Mouse (Mus musculus) cortical plate, adult 2 months (tissue): Measurements from ENCODE around the gene Prdx4.

Experiments
- CTCF ChIP-seq: fragments of 200-500 bp; IDR thresholded peaks from 2 replicates; pipeline ENCODE4 v1.5.1; 2011; ENCODE audit warnings: mild to moderate bottlenecking, control low read depth, low read length; ENCODE audit not compliant: insufficient read depth; ENCODE audit errors: extremely low read depth
- POLR2A ChIP-seq: fragments of 200-500 bp; IDR thresholded peaks from 2 replicates; pipeline ENCODE4 v1.6.1; 2011; ENCODE audit warnings: mild to moderate bottlenecking, low read length, control low read depth; ENCODE audit not compliant: insufficient read depth; ENCODE audit errors: extremely low read depth

DNA sequence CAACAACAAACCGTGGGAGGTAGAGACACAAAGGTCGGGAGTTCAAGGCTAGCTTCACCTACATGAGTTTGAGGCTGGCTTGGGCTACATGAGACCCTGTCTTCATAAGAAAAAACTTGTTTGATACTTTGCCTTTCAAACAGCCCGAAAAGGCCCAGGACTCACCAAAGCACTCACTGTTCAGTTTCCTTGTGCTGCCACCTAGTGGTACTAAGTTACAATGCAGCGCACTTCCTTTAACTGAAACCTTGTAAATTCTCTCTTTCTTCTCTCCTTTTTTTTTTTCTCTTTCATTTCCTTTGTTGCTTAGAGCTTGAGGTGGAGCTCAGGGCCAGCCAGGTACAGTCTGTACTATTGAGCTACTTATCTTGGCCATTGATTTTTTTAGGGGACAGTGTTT, 22.5 kb downstream of the Prdx4 start:
- TF ChIP-seq CTCF (peak; percentile 44; the same call in 1 of the 2 replicates), POLR2A (no peak)
